Mouse (Mus musculus): ENCODE data around the gene Nfkbiz.

DNA sequence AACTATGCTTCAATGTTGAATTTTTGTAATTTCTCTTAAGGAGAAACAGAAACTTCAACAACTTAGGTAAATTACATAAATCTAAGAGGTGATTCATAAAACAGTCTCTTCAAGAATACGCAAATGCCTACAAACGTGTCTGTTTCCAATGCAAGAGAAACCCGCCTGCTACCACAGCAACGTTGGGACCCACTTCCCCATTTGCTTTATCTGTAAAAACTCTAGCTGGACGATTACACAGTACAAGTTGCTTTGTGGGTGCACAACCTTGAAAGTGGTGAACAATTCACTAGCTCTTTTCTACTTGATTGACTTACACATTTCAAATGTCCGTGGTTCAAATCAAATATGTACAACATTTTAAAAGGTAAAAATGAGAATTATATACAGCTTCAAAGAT, 26.9 kb downstream of the Nfkbiz start:
- TF ChIP-seq CTCF (IDR thresholded peaks at IDR 0.05; ENCODE audit: low read depth) = no peak
- no peak for TF ChIP-seq EP300 (IDR thresholded peaks at IDR 0.05; ENCODE audit: low read depth)

Data from liver, embryonic 14.5 days (tissue).